In genomic region chr19:17143245-17143644, GRCm38 (mm10) we compare ENCODE assay signal across 21 mouse cellular contexts.
DNase-seq lines count a peak whose midpoint lies in the region; ATAC-seq and TF ChIP-seq lines count a peak whose summit lies in the region.
"Had no signal": no experiment of that assay in that cellular context is flagged by ENCODE, and none has a peak within 500 bp of the region (broad histone marks: within the 10 kb centered on the region; RNA-seq: fewer than 3 reads in every experiment).

No protein-coding gene starts in this region.

- H3K27ac ChIP-seq in macrophage = peak overlapping the region; percentile 40; the same call in 1 of the 2 replicates
- H3K27ac ChIP-seq in stomach, postnatal 0 days (replicated peaks) = no peak overlapping the region
- H3K27ac ChIP-seq: forebrain, embryonic 15.5 days; heart, adult 2 months; hindbrain, embryonic 12.5 days; hindbrain, embryonic 15.5 days; intestine, embryonic 15.5 days had no signal

- no peaks in the 10 kb centered on the region for H3K27me3 ChIP-seq in stomach, postnatal 0 days (ENCODE audit: control insufficient read depth, insufficient read depth, low read length)
- H3K27me3 ChIP-seq: forebrain, embryonic 15.5 days; hindbrain, embryonic 12.5 days; hindbrain, embryonic 15.5 days; intestine, embryonic 15.5 days had no signal

- H3K4me2 ChIP-seq in stomach, postnatal 0 days (replicated peaks; ENCODE audit: low read depth) = no peak overlapping the region
- H3K4me2 ChIP-seq: forebrain, embryonic 15.5 days; heart, embryonic 11.5 days; hindbrain, embryonic 12.5 days; hindbrain, embryonic 15.5 days; intestine, embryonic 15.5 days had no signal

- H3K9ac ChIP-seq in stomach, postnatal 0 days (ENCODE audit: low read length) = no peak overlapping the region
- H3K9ac ChIP-seq: forebrain, embryonic 15.5 days; hindbrain, embryonic 12.5 days; hindbrain, embryonic 15.5 days; intestine, embryonic 15.5 days had no signal

- H3K79me2 ChIP-seq in macrophage (ENCODE audit: inconsistent target) = no peaks in the 10 kb centered on the region

- TF ChIP-seq CTCF in stomach, postnatal 0 days (IDR thresholded peaks at IDR 0.05; ENCODE audit: low read depth) = no peak

- H3K4me1 ChIP-seq in stomach, postnatal 0 days (replicated peaks; ENCODE audit: control insufficient read depth, insufficient read depth) = no peaks in the 10 kb centered on the region
- H3K4me1 ChIP-seq: forebrain, embryonic 15.5 days; hindbrain, embryonic 12.5 days; hindbrain, embryonic 15.5 days; intestine, embryonic 15.5 days had no signal

- no peaks in the 10 kb centered on the region for H3K9me3 ChIP-seq in stomach, postnatal 0 days (ENCODE audit: control insufficient read depth, low read length)
- H3K9me3 ChIP-seq: forebrain, embryonic 15.5 days; hindbrain, embryonic 12.5 days; hindbrain, embryonic 15.5 days; intestine, embryonic 15.5 days had no signal

- no peaks in the 10 kb centered on the region for H3K36me3 ChIP-seq in macrophage (ENCODE audit: inconsistent target)
- H3K36me3 ChIP-seq in stomach, postnatal 0 days (ENCODE audit: control insufficient read depth, insufficient read depth, low read length) = no peaks in the 10 kb centered on the region
- H3K36me3 ChIP-seq: forebrain, embryonic 15.5 days; hindbrain, embryonic 12.5 days; hindbrain, embryonic 15.5 days; intestine, embryonic 15.5 days had no signal

- TF ChIP-seq EP300 in stomach, postnatal 0 days (optimal IDR thresholded peaks at IDR 0.05) = no peak

- ATAC-seq in stomach, postnatal 0 days (ENCODE audit: low FRiP score, low TSS enrichment) = no peak
- ATAC-seq: CD4-positive, CD25-positive, alpha-beta regulatory T cell, adult 4 months; forebrain, embryonic 15.5 days; intestine, embryonic 15.5 days had no signal

- no peak overlapping the region for H3K4me3 ChIP-seq in macrophage (ENCODE audit: inconsistent target)
- H3K4me3 ChIP-seq in stomach, postnatal 0 days (ENCODE audit: low read depth, low read length) = no peak overlapping the region
- H3K4me3 ChIP-seq: forebrain, embryonic 15.5 days; heart, adult 2 months; hindbrain, embryonic 12.5 days; hindbrain, embryonic 15.5 days; intestine, embryonic 15.5 days had no signal

- 93% methylated on average over 2 of the region's 2 CpGs for WGBS in macrophage (ENCODE audit: missing documents)
- WGBS in stomach, postnatal 0 days = 89% methylated on average over 2 of the region's 2 CpGs

- peak; percentile 84 for DNase-seq in 3T3-L1 (ENCODE audit: low read depth, low spot score)
- peak; percentile 54 for DNase-seq in Muller cell, postnatal 12 days (ENCODE audit: inconsistent ontology term)
- DNase-seq in stomach, postnatal 0 days (ENCODE audit: low spot score) = no peak
- DNase-seq in ovary, adult 18-20 months (ENCODE audit: low spot score) = no peak
- DNase-seq in thymus, adult 18-20 months = no peak
- DNase-seq: adrenal gland, adult 2 months; adrenal gland, postnatal 14 days; B cell, adult 2 months; cerebellum, adult 11-12 months; cerebellum, adult 8-10 months; cerebellum, postnatal 10 days; gastrocnemius, postnatal 25 days; heart, adult 2 months; kidney, adult 11 months had no signal

Comparison
In these comparisons a context has a peak if more than half of its experiments do, and no peak if none do; other contexts are left out.
1. DNase-seq: peak in 3T3-L1 (single experiment) and Muller cell, postnatal 12 days (single experiment); none in stomach, postnatal 0 days (single experiment), ovary, adult 18-20 months (single experiment) and thymus, adult 18-20 months (0 of 2).